Mouse (Mus musculus): ENCODE measurements around the gene Fbxw2.

GRCm38 (mm10) chr2:34826460-34827231 lies 535 bp upstream of the Fbxw2 start:
- no peak for TF ChIP-seq CTCF (IDR thresholded peaks at IDR 0.05; ENCODE audit: low read depth, low read length)
- no peak for TF ChIP-seq POLR2A (IDR thresholded peaks at IDR 0.05; ENCODE audit: insufficient read depth, low read length)
- TF ChIP-seq EP300 (IDR thresholded peaks at IDR 0.05; ENCODE audit: insufficient read depth, low read depth, low read length), result no peak
